Mouse (Mus musculus) liver, adult 2 months (tissue): ENCODE results near the gene Mecom. TPM values are rescaled to one million over a fixed set of nuclear protein-coding genes. Genes with fewer than 3 reads are reported as not detected.
"Not testable (repeated sequence)": the region's sequence is repeated elsewhere in the genome, so short reads cannot be mapped to it uniquely, and the experiment has no call there.

Source experiments
- DNase-seq: peaks from one replicate; pipeline ENCODE4 v3.0.0-alpha.2; 2011; ENCODE audit warnings: low read depth, low spot score; ENCODE audit errors: extremely low read depth
- H3K27ac ChIP-seq: fragments of 200-500 bp; replicated peaks from 2 replicates; pipeline ENCODE4 v1.5.1; 2012; ENCODE audit warnings: low read depth, mild to moderate bottlenecking, control low read depth, inconsistent platforms, low read length; ENCODE audit not compliant: insufficient read depth
- H3K27me3 ChIP-seq: fragments of 200-500 bp; 2 replicates; pipeline ENCODE4 v1.6.1; 2012; ENCODE audit warnings: mild to moderate bottlenecking, moderate library complexity, low read length, inconsistent platforms; ENCODE audit not compliant: control insufficient read depth, insufficient read depth
- H3K36me3 ChIP-seq: fragments of 200-500 bp; 2 replicates; pipeline ENCODE4 v1.6.1; 2012; ENCODE audit warnings: low read length, inconsistent platforms; ENCODE audit not compliant: control insufficient read depth, insufficient read depth
- H3K4me1 ChIP-seq: fragments of 200-500 bp; 2 replicates; pipeline ENCODE4 v1.6.1; 2011; ENCODE audit warnings: low read length; ENCODE audit not compliant: control insufficient read depth, insufficient read depth
- H3K4me3 ChIP-seq: fragments of 200-500 bp; 2 replicates; pipeline ENCODE4 v1.5.1; 2011; ENCODE audit warnings: low read depth, mild to moderate bottlenecking, control low read depth, low read length, moderate library complexity; ENCODE audit not compliant: insufficient read depth
- H3K79me2 ChIP-seq: fragments of 200-500 bp; 2 replicates; pipeline ENCODE4 v1.6.1; 2012; ENCODE audit warnings: inconsistent platforms, mild to moderate bottlenecking, low read length, moderate library complexity; ENCODE audit not compliant: control insufficient read depth, insufficient read depth
- H3K9ac ChIP-seq: fragments of 200-500 bp; 2 replicates; pipeline ENCODE4 v1.6.1; 2012; ENCODE audit warnings: low read depth, mild to moderate bottlenecking, control low read depth, inconsistent platforms, low read length
- CTCF ChIP-seq: fragments of 200-500 bp; IDR thresholded peaks from 2 replicates; pipeline ENCODE4 v1.5.1; 2011; ENCODE audit warnings: low read depth, low read length, control low read depth
- POLR2A ChIP-seq: fragments of 200-500 bp; IDR thresholded peaks from 2 replicates; pipeline ENCODE4 v1.6.1; 2011; ENCODE audit warnings: low read length, control low read depth; ENCODE audit not compliant: insufficient read depth; ENCODE audit errors: extremely low read depth
- WGBS: fragments of 180-500 bp; shearing (Covaris S2); methylation state at CpG from one replicate; pipeline ENCODE4 v1.1.7; 2018; 5-methylcytosine and 5-hydroxymethylcytosine counted together
- polyA plus RNA-seq: library from polyadenylated mRNA; depleted of rRNA; stranded (reverse); fragments of >200 nt; gene quantifications from 2 replicates; pipeline ENCODE4 v1.2.3, GENCODE M21; 2012
- total RNA-seq: library from RNA; depleted of rRNA; stranded (reverse); fragments of >200 nt; gene quantifications from 2 replicates; pipeline ENCODE4 v1.2.3, GENCODE M21; 2014

Gene Mecom
- total and polyA plus RNA-seq, 2 experiments: 0.39 to 1.4 TPM

GRCm38 (mm10) chr3:30226928-30227370 lies 320.9 kb downstream of the Mecom start:
- Histone ChIP-seq H3K4me3 (no peak overlapping the region), H3K79me2 (no peaks in the 10 kb centered on the region), H3K27ac (no peak overlapping the region), H3K4me1 (peaks cover 5% of the 10 kb centered on the region; the same call in 1 of the 2 replicates), H3K36me3 (no peaks in the 10 kb centered on the region), H3K9ac (no peak overlapping the region), H3K27me3 (no peaks in the 10 kb centered on the region)
- 79% methylated on average over 13 of the region's 13 CpGs for WGBS
- DNase-seq: no peak
- no peak for TF ChIP-seq CTCF
- TF ChIP-seq POLR2A: no peak

DNA sequence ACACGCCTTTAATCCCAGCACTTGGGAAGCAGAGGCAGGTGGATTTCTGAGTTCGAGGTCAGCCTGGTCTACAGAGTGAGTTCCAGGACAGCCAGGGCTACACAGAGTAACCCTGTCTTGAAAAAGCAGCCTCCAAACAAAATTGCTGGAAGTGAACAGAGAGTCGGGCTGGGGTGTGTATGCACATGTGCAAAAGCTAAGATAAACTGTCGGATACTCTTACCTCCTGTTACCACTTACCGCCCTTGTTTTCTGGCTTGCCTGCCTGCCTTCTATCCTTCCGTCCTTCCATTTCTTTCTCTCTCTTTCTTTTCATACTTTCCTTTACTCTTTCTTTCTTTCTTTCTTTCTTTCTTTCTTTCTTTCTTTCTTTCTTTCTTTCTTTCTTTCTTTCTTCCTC lies 322.6 kb downstream of the Mecom start:
- H3K4me3 ChIP-seq, H3K4me1 ChIP-seq, H3K27ac ChIP-seq, H3K27me3 ChIP-seq, H3K36me3 ChIP-seq, H3K9ac ChIP-seq, H3K79me2 ChIP-seq, DNase-seq: not testable (repeated sequence)
- 84% methylated on average over 6 of the region's 6 CpGs for WGBS

DNA sequence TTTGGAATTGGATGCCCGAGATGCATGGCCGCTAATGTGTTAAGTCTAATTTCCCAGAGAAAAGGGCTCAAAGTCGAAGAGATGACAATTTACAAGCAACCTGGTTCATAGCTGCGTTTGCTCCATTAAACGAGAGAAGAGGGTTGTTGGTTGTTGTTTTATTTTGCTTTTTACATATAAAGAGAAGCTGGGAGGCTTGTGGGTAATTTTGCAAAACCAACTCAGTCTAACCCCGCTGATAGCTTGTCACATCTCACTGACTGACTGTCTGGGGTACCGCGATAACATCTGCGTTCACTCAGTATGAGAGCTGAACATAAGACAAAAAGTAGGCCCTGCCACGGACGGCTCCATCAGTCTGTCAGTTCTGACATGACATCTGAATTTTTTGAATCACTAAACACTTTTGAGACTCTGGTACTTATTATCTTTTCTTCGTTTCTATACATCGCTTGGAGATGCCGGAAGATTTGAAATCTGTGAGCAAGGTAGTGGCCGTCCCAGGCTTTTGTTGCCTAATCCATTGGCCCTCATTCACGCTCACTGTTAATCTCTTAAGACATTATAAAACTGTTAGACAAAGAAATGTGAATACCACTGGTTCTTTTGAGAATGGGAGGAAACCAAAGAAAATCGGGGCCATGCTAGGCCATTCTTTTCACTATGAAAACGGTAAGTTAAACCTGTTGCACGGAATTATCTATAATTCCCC lies 327.0 kb downstream of the Mecom start:
- no peak overlapping the region for H3K4me3 ChIP-seq
- no peak overlapping the region for H3K27ac ChIP-seq
- no peaks in the 10 kb centered on the region for H3K4me1 ChIP-seq
- 83% methylated on average over 19 of the region's 19 CpGs for WGBS
- no peaks in the 10 kb centered on the region for H3K36me3 ChIP-seq
- H3K27me3 ChIP-seq: peaks cover 5% of the 10 kb centered on the region; the same call in 1 of the 2 replicates
- DNase-seq: no peak
- no peaks in the 10 kb centered on the region for H3K79me2 ChIP-seq
- no peak for TF ChIP-seq POLR2A
- TF ChIP-seq CTCF: no peak
- no peak overlapping the region for H3K9ac ChIP-seq

GRCm38 (mm10) chr3:30219891-30220290 lies 327.9 kb downstream of the Mecom start:
- Histone ChIP-seq H3K4me1 (no peaks in the 10 kb centered on the region), H3K9ac (no peak overlapping the region), H3K79me2 (no peaks in the 10 kb centered on the region), H3K27me3 (peaks cover 5% of the 10 kb centered on the region; the same call in 1 of the 2 replicates), H3K27ac (no peak overlapping the region), H3K36me3 (no peaks in the 10 kb centered on the region), H3K4me3 (no peak overlapping the region)
- DNase-seq: no peak
- 58% methylated on average over 8 of the region's 8 CpGs for WGBS
- TF ChIP-seq POLR2A (no peak), CTCF (no peak)

DNA sequence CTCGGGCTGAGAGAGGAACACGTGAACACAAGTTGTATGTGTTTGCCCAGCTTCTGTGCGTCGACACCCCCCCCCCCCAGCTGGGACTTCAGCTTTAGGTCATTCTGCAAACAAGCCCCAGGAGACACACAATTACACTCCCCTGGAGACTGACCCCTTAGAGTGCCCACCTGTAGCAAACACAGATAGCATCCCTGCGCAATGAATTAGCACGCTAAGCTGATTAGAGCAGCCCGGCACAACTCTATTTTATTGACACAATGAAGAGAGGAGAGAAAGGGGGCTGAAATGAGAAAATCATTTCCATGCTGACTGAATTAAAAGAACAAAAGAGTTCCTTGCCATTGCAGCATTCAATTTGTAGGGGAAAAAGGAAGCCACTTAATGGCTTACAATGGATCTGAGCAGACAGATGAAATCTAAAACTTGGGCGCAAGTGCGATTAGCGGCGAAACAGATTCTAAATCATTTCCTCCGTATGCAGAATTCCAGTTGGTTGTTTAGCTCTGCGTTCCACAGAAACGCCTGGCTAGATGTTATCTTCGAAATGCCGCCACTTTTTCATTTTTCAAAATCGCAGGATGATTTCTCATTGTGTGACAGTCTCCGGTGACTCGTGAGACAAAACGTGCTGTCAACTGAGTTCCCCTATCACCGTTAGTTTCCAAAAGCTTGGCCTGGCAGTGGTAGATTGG lies 328.5 kb downstream of the Mecom start:
- H3K27ac ChIP-seq: no peak overlapping the region
- DNase-seq: no peak
- WGBS: 12% methylated on average over 21 of the region's 21 CpGs
- H3K9ac ChIP-seq: no peak overlapping the region
- H3K36me3 ChIP-seq: no peaks in the 10 kb centered on the region
- no peak overlapping the region for H3K4me3 ChIP-seq
- TF ChIP-seq POLR2A (no peak), CTCF (no peak)
- H3K27me3 ChIP-seq: peaks cover 5% of the 10 kb centered on the region; the same call in 1 of the 2 replicates
- no peaks in the 10 kb centered on the region for H3K4me1 ChIP-seq
- no peaks in the 10 kb centered on the region for H3K79me2 ChIP-seq

GRCm38 (mm10) chr3:30214607-30215006 lies 333.2 kb downstream of the Mecom start:
- H3K9ac ChIP-seq: no peak overlapping the region
- H3K4me1 ChIP-seq: no peaks in the 10 kb centered on the region
- H3K27me3 ChIP-seq: peaks cover 3% of the 10 kb centered on the region; the same call in 1 of the 2 replicates
- no peak for DNase-seq
- no peaks in the 10 kb centered on the region for H3K79me2 ChIP-seq
- no peaks in the 10 kb centered on the region for H3K36me3 ChIP-seq
- whole genome bisulfite sequencing: 58% methylated on average over 4 of the region's 4 CpGs
- H3K4me3 ChIP-seq: no peak overlapping the region
- no peak overlapping the region for H3K27ac ChIP-seq
- TF ChIP-seq CTCF: no peak
- no peak for TF ChIP-seq POLR2A
